Mouse (Mus musculus) cerebellum, adult 11-12 months (tissue): ENCODE measurements around the gene Rnf19b.

Experiments used
- DNase-seq: peaks from one replicate; pipeline ENCODE4 v3.0.0; 2022

Rnf19b gene

GRCm38 (mm10) chr4:129120520-129121445 is 62.7 kb downstream of the Rnf19b start:
- no peak for DNase-seq

DNA sequence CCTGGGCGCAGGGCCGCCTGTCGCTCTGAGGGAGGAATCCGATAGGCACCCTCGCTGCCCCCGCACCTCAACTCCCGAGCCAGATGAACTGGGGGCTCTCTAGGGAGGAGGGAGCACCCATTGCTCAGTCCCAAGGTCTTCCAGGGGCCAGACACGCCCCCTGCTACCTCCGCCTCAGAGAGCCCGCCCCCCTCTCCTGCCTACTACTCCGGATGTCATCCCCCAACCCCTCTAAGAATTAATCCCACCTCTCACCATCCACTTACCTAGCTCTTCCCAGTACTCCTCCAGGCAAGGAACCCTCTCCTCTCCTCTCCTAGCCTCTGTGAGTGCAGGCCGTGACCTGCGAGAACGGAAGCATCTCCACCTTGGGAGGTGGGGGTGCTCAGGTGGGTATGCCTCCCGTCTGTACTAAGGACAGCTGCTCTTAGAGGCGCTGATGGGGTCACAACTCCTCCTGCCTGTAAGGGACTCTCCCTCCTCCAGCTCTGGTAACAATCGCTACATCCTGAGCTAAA is 63.6 kb downstream of the Rnf19b start, which contains the start of gene Hpca:
Gene Hpca (minus strand): TSS at position 468 of the 518 bp plus-strand sequence.
- no peak for DNase-seq

DNA sequence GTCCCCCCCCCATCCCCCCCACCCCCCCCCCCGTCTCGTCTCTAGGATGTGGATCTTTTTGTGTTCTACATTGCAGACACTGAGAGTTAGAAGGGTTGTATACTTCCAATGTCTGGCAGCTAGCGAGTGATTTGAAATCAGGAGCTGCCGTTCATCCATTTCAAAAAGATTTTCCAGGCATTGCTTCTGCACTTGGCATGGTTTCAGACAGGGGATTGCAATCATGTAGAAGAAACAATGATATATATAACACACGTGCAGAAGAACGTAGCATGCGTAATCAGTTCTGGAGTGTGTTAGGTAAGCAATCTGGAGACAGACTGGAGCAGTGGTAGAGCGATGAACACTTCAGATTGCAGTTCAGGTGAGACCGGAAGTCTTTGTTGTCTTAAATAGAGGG is 64.0 kb downstream of the Rnf19b start:
- DNase-seq, result no peak

DNA sequence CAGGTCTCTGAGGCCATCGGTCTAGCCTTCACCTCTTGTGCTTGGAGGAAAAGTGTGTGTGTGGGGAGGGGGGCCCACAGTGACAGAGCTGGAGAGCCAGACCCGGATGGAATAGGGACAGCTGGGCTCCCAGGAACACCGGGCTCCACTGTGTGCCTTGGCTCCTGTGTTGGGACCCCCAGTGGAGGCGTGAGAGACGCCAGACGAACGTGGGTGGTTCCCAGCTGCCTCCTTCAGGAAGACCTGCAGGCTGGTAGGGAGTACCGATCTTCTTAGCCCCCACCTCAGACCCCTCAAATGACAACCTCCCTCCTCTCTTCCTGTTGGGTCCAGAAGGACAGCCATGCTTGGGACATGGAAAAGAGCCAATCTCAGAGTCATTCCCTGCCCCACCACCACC is 64.6 kb downstream of the Rnf19b start:
- DNase-seq, result no peak

DNA sequence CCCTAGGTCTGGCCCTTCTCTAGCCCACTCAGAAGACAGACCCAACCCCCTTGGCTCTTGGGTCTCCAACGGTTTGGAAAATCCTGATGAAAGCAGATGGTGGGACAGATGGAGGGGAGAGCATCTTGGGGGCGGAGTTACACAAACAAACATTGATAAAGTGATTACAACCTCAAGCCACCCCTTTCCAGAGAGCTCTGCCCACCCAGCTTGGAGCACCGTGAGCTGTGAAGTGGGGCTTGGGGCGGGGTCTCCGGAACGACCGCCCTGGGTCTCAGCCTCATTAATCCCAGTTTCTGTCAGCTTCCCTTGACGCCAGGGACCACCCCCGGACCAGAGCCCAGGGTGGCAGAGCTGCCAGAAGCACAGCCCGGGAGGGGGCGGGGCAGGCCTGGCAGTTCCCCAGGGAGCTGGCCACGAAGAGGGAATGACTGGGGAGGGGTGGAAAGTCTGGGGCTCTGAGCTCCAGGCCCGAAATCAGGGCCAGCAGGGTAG is 66.6 kb downstream of the Rnf19b start:
- DNase-seq, result no peak

DNA sequence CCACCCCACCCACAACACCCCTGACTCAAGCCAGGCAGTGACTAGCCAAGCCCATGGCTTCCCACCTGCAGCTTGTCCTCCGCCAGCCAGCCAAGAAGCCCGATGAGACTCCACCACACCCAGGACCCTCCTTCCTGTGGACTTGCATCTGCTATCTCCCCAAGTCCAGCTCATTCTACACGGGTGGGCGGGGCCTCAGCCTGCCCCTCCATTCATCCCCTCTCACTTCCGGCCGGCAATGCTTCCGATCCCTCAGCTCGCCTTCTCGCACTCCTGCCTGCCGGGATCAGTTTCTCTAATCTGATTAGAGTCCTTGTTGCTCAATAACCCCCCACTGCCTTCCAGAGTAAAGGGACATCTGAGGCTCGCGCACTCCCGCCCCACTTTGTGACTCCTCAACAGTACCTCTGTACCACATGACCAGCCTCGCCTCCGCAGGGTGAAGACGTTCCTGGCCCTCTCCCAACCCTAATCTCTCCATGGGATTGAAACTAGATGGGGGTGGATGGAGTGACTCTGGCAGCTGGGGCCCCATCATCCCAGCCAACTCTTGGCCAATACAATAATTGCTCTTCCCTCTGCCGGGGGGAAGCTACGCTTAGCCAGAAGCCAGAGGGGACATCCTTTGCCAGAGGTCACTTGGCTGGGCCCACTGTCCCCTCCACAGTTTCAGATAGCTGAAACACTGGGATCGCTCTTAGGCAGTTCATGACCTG is 67.8 kb downstream of the Rnf19b start:
- DNase-seq, result no peak

GRCm38 (mm10) chr4:129128582-129129338 is 70.7 kb downstream of the Rnf19b start:
- DNase-seq, result no peak

DNA sequence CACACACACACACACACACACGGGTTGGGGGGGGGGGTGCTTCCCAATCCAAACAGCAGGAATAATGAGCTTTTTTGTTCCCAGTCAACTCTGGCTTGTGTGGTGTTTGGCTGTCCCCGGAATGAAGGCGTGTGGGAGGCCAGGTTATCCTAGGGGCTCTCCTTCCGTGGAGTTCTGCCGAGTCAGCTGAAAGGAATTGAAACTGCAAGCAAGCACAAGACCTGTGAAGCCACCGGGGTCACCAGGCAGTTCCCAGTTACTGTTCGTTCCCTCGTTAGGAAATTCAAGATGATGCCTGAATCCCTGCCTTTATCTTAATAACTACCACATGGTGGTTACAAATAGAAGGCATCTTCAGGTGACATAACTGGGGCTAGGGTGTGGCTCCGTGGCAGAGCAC is 71.3 kb downstream of the Rnf19b start:
- no peak for DNase-seq

DNA sequence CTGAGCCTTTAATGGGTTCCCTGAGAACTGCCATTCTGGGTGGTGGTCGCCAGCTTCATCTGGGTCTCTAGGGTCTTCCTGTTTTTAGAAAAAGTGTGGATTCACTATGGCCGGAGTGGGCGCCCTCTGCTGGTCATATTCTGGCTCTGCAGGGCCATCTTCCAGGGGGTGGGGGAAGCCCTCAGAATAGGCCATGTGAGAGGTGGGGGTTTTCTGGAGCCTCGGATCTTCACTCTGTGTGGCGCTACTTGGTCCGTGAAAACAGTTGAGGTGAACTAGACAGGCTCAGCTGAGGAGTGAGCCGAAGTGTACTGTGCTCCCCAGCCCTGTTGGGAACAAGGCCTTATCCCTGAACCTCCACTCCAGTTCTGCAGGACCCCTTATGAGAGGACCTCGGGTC is 72.1 kb downstream of the Rnf19b start:
- peak; percentile 54 for DNase-seq

- DNase-seq, result peak; percentile 33
These were observed 72.8 kb downstream of the Rnf19b start for GRCm38 (mm10) chr4:129130755-129131303.

DNA sequence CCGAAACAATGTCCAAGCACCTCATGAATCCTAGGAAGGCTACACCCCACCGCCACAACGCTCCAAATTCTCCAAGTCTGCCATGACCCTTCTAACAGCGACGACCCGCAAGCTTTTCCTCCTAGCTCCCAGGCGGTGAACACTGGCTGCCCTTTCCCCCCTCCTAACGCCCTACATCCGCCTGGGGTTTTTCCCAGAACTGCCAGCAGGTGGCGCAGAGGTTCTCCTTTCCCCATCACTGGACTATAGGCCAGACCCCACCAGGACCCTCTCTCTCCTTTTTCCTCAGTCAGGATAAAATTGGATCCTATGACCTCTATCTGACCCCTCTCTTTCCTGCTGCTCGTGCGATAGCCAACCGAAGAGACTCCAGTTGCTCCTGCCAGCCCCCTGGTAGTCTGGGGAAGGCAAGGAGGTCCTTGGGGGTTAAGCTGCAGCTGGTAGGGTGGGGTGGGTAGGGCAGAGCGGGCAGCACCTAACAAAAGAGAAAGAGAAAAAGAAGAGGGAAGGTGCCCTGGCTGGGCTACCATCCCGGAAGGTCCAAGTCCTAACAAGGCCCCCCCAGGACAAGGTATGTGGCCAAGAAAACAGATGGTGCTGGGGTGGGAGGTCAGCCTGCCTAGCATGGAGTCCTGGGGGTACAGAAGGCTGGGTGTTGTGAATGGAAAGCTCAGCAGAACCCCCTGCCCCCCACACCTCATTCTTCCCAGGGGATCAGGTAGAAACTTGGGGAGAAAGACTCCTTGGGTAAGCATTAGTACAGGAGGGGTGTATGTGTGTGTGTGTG is 76.9 kb downstream of the Rnf19b start:
- DNase-seq, result peak; percentile 84
